Mouse (Mus musculus): ENCODE results near the gene Slc37a3. TPM values are rescaled to one million over a fixed set of nuclear protein-coding genes. Genes with fewer than 3 reads are reported as not detected.

Slc37a3 gene
- polyA plus RNA-seq, 1 experiment: not detected

DNA sequence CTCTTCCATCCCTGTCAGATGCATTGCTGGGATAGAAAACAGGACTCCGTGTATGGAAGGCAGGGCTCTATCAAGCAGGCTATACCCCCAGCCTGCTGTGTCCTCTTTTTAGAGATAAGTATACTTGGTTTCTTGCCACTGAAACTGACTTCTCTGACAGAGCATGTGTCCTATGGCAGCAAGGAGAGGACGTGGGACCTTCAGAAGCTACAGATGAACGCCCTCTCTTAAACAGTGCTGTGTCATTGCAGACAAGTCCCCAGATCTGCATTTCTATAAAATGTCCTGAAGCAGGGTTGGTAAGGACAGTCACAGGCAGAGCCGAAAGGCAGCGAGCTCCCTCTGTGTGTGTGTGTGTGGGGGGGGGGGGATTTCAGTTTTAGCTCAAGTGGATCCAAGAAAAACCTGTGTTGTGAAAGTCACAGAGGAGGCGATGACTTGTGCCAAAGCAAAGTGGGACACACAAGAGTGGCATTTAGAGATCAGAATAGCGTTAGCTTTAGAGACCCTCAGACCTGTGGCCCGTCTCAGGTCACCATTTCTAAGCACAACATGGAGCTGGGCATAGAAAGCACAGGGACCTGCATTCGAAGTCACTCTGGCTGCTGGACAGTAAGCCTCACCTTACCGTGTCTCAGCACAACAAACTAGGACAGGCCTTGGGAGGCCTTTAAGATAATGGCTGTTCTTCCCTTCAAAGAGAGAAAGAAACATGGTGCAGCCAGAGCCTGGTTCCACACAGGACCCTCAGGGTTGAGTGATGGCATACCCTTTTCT lies 59.4 kb downstream of the Slc37a3 start:
- H3K4me3 ChIP-seq (ENCODE audit: insufficient read depth, low read depth, low read length): no peak overlapping the region
- TF ChIP-seq CTCF (IDR thresholded peaks at IDR 0.05; ENCODE audit: insufficient read depth, low read depth, low read length) (no peak), POLR2A (IDR thresholded peaks at IDR 0.05; ENCODE audit: insufficient read depth, low read depth, low read length) (no peak)
- H3K27ac ChIP-seq (ENCODE audit: insufficient read depth, low read depth, low read length): peak overlapping the region; percentile 42
- WGBS: 72% methylated on average over 10 of the region's 10 CpGs
- H3K4me1 ChIP-seq (ENCODE audit: control insufficient read depth, insufficient read depth, low read length): peaks cover 17% of the 10 kb centered on the region

- TF ChIP-seq POLR2A (IDR thresholded peaks at IDR 0.05; ENCODE audit: insufficient read depth, low read depth, low read length) (no peak), CTCF (IDR thresholded peaks at IDR 0.05; ENCODE audit: insufficient read depth, low read depth, low read length) (no peak)
- Histone ChIP-seq H3K4me3 (ENCODE audit: insufficient read depth, low read depth, low read length) (no peak overlapping the region), H3K4me1 (ENCODE audit: control insufficient read depth, insufficient read depth, low read length) (peaks cover 17% of the 10 kb centered on the region), H3K27ac (ENCODE audit: insufficient read depth, low read depth, low read length) (no peak overlapping the region)
- WGBS: 91% methylated on average over 5 of the region's 6 CpGs
Measured at GRCm38 (mm10) chr6:39316089-39316488, 61.4 kb downstream of the Slc37a3 start.

GRCm38 (mm10) chr6:39314461-39314860 lies 63.0 kb downstream of the Slc37a3 start:
- no peak overlapping the region for H3K4me3 ChIP-seq (ENCODE audit: insufficient read depth, low read depth, low read length)
- H3K27ac ChIP-seq (ENCODE audit: insufficient read depth, low read depth, low read length): no peak overlapping the region
- no peak for TF ChIP-seq POLR2A (IDR thresholded peaks at IDR 0.05; ENCODE audit: insufficient read depth, low read depth, low read length)
- no peak for TF ChIP-seq CTCF (IDR thresholded peaks at IDR 0.05; ENCODE audit: insufficient read depth, low read depth, low read length)
- 92% methylated on average over 12 of the region's 12 CpGs for WGBS
- H3K4me1 ChIP-seq (ENCODE audit: control insufficient read depth, insufficient read depth, low read length): peaks cover 11% of the 10 kb centered on the region

DNA sequence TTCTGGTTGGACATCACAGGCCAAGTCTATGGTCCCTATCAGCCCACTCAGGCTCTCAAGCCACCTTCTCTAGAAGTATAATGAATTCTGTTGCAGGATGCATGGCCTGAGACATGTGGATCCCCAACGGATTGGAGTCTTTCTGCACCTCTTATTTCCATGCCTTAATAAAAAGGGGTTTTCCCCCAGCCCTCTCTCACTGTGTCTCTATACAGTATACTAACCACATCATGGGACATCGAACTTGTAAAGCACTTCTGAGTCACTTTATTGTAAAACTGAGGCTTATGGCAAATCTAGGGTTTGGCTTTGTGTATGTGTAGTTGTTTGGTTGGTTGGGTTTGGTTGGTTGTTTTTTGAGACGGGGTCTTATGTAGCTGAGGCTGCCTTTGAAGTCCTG lies 65.7 kb downstream of the Slc37a3 start:
- no peak overlapping the region for H3K4me3 ChIP-seq (ENCODE audit: insufficient read depth, low read depth, low read length)
- no peaks in the 10 kb centered on the region for H3K4me1 ChIP-seq (ENCODE audit: control insufficient read depth, insufficient read depth, low read length)
- no peak overlapping the region for H3K27ac ChIP-seq (ENCODE audit: insufficient read depth, low read depth, low read length)
- TF ChIP-seq POLR2A (IDR thresholded peaks at IDR 0.05; ENCODE audit: insufficient read depth, low read depth, low read length) (no peak), CTCF (IDR thresholded peaks at IDR 0.05; ENCODE audit: insufficient read depth, low read depth, low read length) (no peak)
- 87% methylated on average over 3 of the region's 3 CpGs for WGBS

- Histone ChIP-seq H3K27ac (ENCODE audit: insufficient read depth, low read depth, low read length) (no peak overlapping the region), H3K4me3 (ENCODE audit: insufficient read depth, low read depth, low read length) (no peak overlapping the region), H3K4me1 (ENCODE audit: control insufficient read depth, insufficient read depth, low read length) (no peaks in the 10 kb centered on the region)
- TF ChIP-seq CTCF (IDR thresholded peaks at IDR 0.05; ENCODE audit: insufficient read depth, low read depth, low read length) (no peak), POLR2A (IDR thresholded peaks at IDR 0.05; ENCODE audit: insufficient read depth, low read depth, low read length) (no peak)
- WGBS: 60% methylated on average over 6 of the region's 6 CpGs
Measured at GRCm38 (mm10) chr6:39304371-39304874, 73.1 kb downstream of the Slc37a3 start.

- H3K4me1 ChIP-seq (ENCODE audit: control insufficient read depth, insufficient read depth, low read length): peaks cover 3% of the 10 kb centered on the region; the same call in 1 of the 2 replicates
- H3K4me3 ChIP-seq (ENCODE audit: insufficient read depth, low read depth, low read length): no peak overlapping the region
- no peak overlapping the region for H3K27ac ChIP-seq (ENCODE audit: insufficient read depth, low read depth, low read length)
- TF ChIP-seq CTCF (IDR thresholded peaks at IDR 0.05; ENCODE audit: insufficient read depth, low read depth, low read length) (no peak), POLR2A (IDR thresholded peaks at IDR 0.05; ENCODE audit: insufficient read depth, low read depth, low read length) (no peak)
- 90% methylated on average over 3 of the region's 3 CpGs for WGBS
Measured at GRCm38 (mm10) chr6:39301484-39301883, 76.0 kb downstream of the Slc37a3 start.

GRCm38 (mm10) chr6:39297079-39297478 lies 80.4 kb downstream of the Slc37a3 start:
- TF ChIP-seq CTCF (IDR thresholded peaks at IDR 0.05; ENCODE audit: insufficient read depth, low read depth, low read length) (no peak), POLR2A (IDR thresholded peaks at IDR 0.05; ENCODE audit: insufficient read depth, low read depth, low read length) (no peak)
- Histone ChIP-seq H3K4me3 (ENCODE audit: insufficient read depth, low read depth, low read length) (no peak overlapping the region), H3K27ac (ENCODE audit: insufficient read depth, low read depth, low read length) (no peak overlapping the region), H3K4me1 (ENCODE audit: control insufficient read depth, insufficient read depth, low read length) (peaks cover 6% of the 10 kb centered on the region)
- 79% methylated on average over 6 of the region's 6 CpGs for WGBS

DNA sequence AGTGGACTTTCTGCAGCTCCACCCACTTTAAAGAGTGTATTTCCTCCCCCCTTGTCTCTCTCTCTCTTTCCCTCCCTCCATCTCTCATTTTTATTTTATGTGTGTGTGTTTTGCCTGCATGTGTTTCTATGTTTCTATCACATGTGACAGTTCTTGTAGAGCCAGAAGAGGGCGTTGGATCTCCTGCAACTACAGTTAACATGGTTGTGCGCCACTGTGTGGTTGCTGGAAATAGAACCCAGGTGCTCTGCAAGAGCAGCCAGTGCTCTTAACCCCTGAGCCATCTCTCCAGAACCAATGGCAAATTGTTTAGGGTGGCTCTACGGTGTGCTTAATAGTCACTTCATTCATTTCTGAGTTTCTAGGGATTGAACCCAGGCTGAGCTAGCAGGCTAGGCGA lies 81.0 kb downstream of the Slc37a3 start:
- no peak overlapping the region for H3K4me3 ChIP-seq (ENCODE audit: insufficient read depth, low read depth, low read length)
- WGBS: 78% methylated on average over 4 of the region's 4 CpGs
- no peak overlapping the region for H3K27ac ChIP-seq (ENCODE audit: insufficient read depth, low read depth, low read length)
- peaks cover 6% of the 10 kb centered on the region for H3K4me1 ChIP-seq (ENCODE audit: control insufficient read depth, insufficient read depth, low read length)
- TF ChIP-seq POLR2A (IDR thresholded peaks at IDR 0.05; ENCODE audit: insufficient read depth, low read depth, low read length) (no peak), CTCF (IDR thresholded peaks at IDR 0.05; ENCODE audit: insufficient read depth, low read depth, low read length) (no peak)

GRCm38 (mm10) chr6:39295727-39296411 lies 81.6 kb downstream of the Slc37a3 start:
- 33% methylated on average over 14 of the region's 14 CpGs for WGBS
- no peak for TF ChIP-seq CTCF (IDR thresholded peaks at IDR 0.05; ENCODE audit: insufficient read depth, low read depth, low read length)
- no peak for TF ChIP-seq POLR2A (IDR thresholded peaks at IDR 0.05; ENCODE audit: insufficient read depth, low read depth, low read length)
- no peak overlapping the region for H3K4me3 ChIP-seq (ENCODE audit: insufficient read depth, low read depth, low read length)
- H3K4me1 ChIP-seq (ENCODE audit: control insufficient read depth, insufficient read depth, low read length): peaks cover 6% of the 10 kb centered on the region
- no peak overlapping the region for H3K27ac ChIP-seq (ENCODE audit: insufficient read depth, low read depth, low read length)
